Mouse (Mus musculus) brain, embryonic 14.5 days (tissue): ENCODE data around the gene C7. TPM values are rescaled to one million over a fixed set of nuclear protein-coding genes. Genes with fewer than 3 reads are reported as not detected.
A peak's percentile ranks its signal among the peaks of the same experiment; 100 is the strongest.

Experiments used
- DNase-seq: peaks from one replicate; pipeline ENCODE4 v3.0.0-alpha.2; 2011; ENCODE audit warnings: low read depth
- CTCF ChIP-seq: fragments of 200-500 bp; IDR thresholded peaks from 2 replicates; pipeline ENCODE4 v1.5.1; 2012; ENCODE audit warnings: inconsistent platforms, mild to moderate bottlenecking, moderate library complexity, borderline replicate concordance; ENCODE audit not compliant: insufficient read depth, insufficient read length; ENCODE audit errors: extremely low read depth
- POLR2A ChIP-seq: fragments of 200-500 bp; IDR thresholded peaks from 2 replicates; pipeline ENCODE4 v1.6.1; 2012; ENCODE audit warnings: mild to moderate bottlenecking, inconsistent platforms, borderline replicate concordance; ENCODE audit not compliant: poor library complexity, insufficient read depth, insufficient read length, severe bottlenecking; ENCODE audit errors: extremely low read depth
- polyA plus RNA-seq: library from polyadenylated mRNA; depleted of rRNA; stranded (reverse); fragments of >200 nt; gene quantifications from 2 replicates; pipeline ENCODE4 v1.2.3, GENCODE M21; 2012; rRNA removed

The C7 gene
- 0.14 and 0.20 TPM in 2 replicates for polyA plus RNA-seq

- TF ChIP-seq CTCF (no peak), POLR2A (no peak)
- DNase-seq: no peak
Measured at GRCm38 (mm10) chr15:5063635-5064034, at the start of gene C7. Gene C7 (minus strand): TSS chr15:5063740.

GRCm38 (mm10) chr15:5112651-5113050 is 49.1 kb upstream of the C7 start:
- DNase-seq: no peak
- no peak for TF ChIP-seq CTCF

- no peak for DNase-seq
- TF ChIP-seq CTCF: no peak
- no peak for TF ChIP-seq POLR2A
Measured at GRCm38 (mm10) chr15:5108655-5109040, 45.1 kb upstream of the C7 start.

- TF ChIP-seq POLR2A: no peak
- TF ChIP-seq CTCF: no peak
- no peak for DNase-seq
Measured at GRCm38 (mm10) chr15:5107686-5108654, 44.4 kb upstream of the C7 start, which contains the start of gene Card6. Gene Card6 (minus strand): TSS chr15:5108539.

- no peak for TF ChIP-seq CTCF
- TF ChIP-seq POLR2A: no peak
- DNase-seq: peak; percentile 42
Measured at GRCm38 (mm10) chr15:5106293-5106692, 42.8 kb upstream of the C7 start.

- TF ChIP-seq POLR2A (no peak), CTCF (no peak)
- no peak for DNase-seq
Measured at GRCm38 (mm10) chr15:5105891-5106290, 42.4 kb upstream of the C7 start.

- TF ChIP-seq POLR2A (no peak), CTCF (no peak)
Measured at GRCm38 (mm10) chr15:5102312-5102711, 38.8 kb upstream of the C7 start.

GRCm38 (mm10) chr15:5097376-5097775 is 33.8 kb upstream of the C7 start:
- DNase-seq: no peak
- no peak for TF ChIP-seq POLR2A
- TF ChIP-seq CTCF: no peak

More at GRCm38 (mm10) chr15:5102312-5102711, 38.8 kb upstream of the C7 start:
- no peak for DNase-seq

GRCm38 (mm10) chr15:5095534-5096301 is 32.2 kb upstream of the C7 start:
- no peak for DNase-seq
- no peak for TF ChIP-seq CTCF
- no peak for TF ChIP-seq POLR2A

GRCm38 (mm10) chr15:5090131-5090530 is 26.6 kb upstream of the C7 start:
- TF ChIP-seq POLR2A (no peak), CTCF (no peak)
- no peak for DNase-seq

GRCm38 (mm10) chr15:5088850-5089608 is 25.5 kb upstream of the C7 start:
- peak; percentile 68 for DNase-seq
- TF ChIP-seq CTCF (no peak), POLR2A (no peak)
